Mouse (Mus musculus) bone marrow, adult 2 months (tissue): Measurements from ENCODE around the gene Cpne5.
A peak's percentile ranks its signal among the peaks of the same experiment; 100 is the strongest.

ENCODE experiments used
- CTCF ChIP-seq: fragments of 200-500 bp; IDR thresholded peaks from 2 replicates; pipeline ENCODE4 v1.5.1; 2011; ENCODE audit warnings: low read length, control low read depth; ENCODE audit not compliant: control insufficient read depth, insufficient read depth
- POLR2A ChIP-seq: fragments of 200-500 bp; IDR thresholded peaks from 2 replicates; pipeline ENCODE4 v1.6.1; 2011; ENCODE audit warnings: low read depth, mild to moderate bottlenecking, control low read depth, low read length, borderline replicate concordance; ENCODE audit not compliant: control insufficient read depth

DNA sequence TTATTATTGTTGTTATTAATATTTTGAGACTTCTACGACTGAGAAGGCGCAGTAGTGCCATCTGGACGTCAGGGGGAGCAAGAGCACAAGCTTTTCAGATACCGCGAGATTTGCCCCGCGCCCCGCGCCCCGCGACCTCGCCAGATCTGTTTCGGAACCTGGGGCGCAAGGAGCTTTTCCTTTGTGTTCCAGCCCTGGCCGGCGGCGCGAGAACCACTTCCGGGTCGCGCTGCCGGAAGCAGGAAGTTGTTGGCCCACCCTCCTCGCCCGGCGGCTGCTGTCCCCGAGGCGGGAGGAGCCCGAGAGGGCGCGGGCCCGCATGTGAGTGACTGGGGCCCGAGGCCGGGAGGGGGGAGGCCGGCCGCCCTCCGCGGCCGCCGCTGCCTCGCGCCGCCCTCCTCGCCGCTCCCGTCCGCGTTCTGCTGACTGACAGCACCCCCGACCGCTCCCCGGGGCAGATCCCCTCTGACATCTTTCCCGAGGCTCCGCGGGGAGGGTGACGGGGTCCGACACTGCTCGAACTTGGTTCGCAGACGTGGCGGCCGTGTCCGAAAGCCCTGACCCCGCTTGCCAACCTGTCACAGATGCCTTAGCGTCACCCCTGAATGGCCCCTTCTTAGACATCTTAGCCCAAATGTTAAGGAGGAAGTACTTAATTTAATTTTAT is 30.8 kb upstream of the Cpne5 start, which contains the start of gene BC004004:
- TF ChIP-seq CTCF (peak; percentile 66), POLR2A (peak; percentile 68; the same call in 1 of the 2 replicates)
